ENCODE assay signal across 10 mouse cellular contexts in genomic region chr17:28743916-28744315, GRCm38 (mm10). TPM values are rescaled to one million over a fixed set of nuclear protein-coding genes. Genes with fewer than 3 reads are reported as not detected.
DNase-seq lines count a peak whose midpoint lies in the region; ATAC-seq and TF ChIP-seq lines count a peak whose summit lies in the region.
"Had no signal": no experiment of that assay in that cellular context is flagged by ENCODE, and none has a peak within 500 bp of the region (broad histone marks: within the 10 kb centered on the region; RNA-seq: fewer than 3 reads in every experiment).

No protein-coding gene starts in this region.

- peak; percentile 6; the same call in 1 of the 2 replicates for TF ChIP-seq CTCF in bone marrow macrophage, adult 2 months (IDR thresholded peaks at IDR 0.05; ENCODE audit: low read depth, low read length)
- peak; percentile 36; the same call in 1 of the 2 replicates for TF ChIP-seq CTCF in small intestine, adult 2 months (IDR thresholded peaks at IDR 0.05; ENCODE audit: extremely low read depth, insufficient read length, insufficient replicate concordance, low read depth, low read length)

- no peak overlapping the region for H3K27ac ChIP-seq in liver, embryonic 12.5 days
- H3K27ac ChIP-seq in ES-E14 (ENCODE audit: insufficient read depth, low read depth, low read length, poor library complexity, severe bottlenecking) = no peak overlapping the region
- H3K27ac ChIP-seq in bone marrow macrophage, adult 2 months (ENCODE audit: insufficient read depth, low read depth, low read length) = no peak overlapping the region
- H3K27ac ChIP-seq in small intestine, adult 2 months (ENCODE audit: insufficient read depth, low read depth, low read length) = no peak overlapping the region

- H3K36me3 ChIP-seq in liver, embryonic 12.5 days = peaks cover 100% of the 10 kb centered on the region
- H3K36me3 ChIP-seq in ES-E14 (ENCODE audit: control insufficient read depth, insufficient read depth, low read length, poor library complexity, severe bottlenecking) = peaks cover 57% of the 10 kb centered on the region
- peaks cover 74% of the 10 kb centered on the region for H3K36me3 ChIP-seq in small intestine, adult 2 months (ENCODE audit: control insufficient read depth, insufficient read depth, low read length)

- no peaks in the 10 kb centered on the region for H3K4me1 ChIP-seq in liver, embryonic 12.5 days
- H3K4me1 ChIP-seq in ES-E14 (ENCODE audit: control insufficient read depth in 2 of 2, insufficient read depth in 2 of 2, low read length in 2 of 2, poor library complexity in 1 of 2) = no peaks in the 10 kb centered on the region
- peaks cover 9% of the 10 kb centered on the region for H3K4me1 ChIP-seq in bone marrow macrophage, adult 2 months (ENCODE audit: control insufficient read depth, insufficient read depth, low read length)
- peaks cover 2% of the 10 kb centered on the region for H3K4me1 ChIP-seq in small intestine, adult 2 months (ENCODE audit: control insufficient read depth, insufficient read depth, insufficient read length, low read length)

- H3K9me3 ChIP-seq in liver, embryonic 12.5 days (replicated peaks) = no peaks in the 10 kb centered on the region
- no peaks in the 10 kb centered on the region for H3K9me3 ChIP-seq in ES-E14 (ENCODE audit: control insufficient read depth, insufficient read depth, low read depth, low read length)

- DNase-seq in liver (peak; percentile 60), ES-E14 (ENCODE audit: low read depth, low spot score) (peak; percentile 63)
- DNase-seq in cerebellum, adult 8-10 months = no peak
- DNase-seq in adrenal gland, postnatal 10 days = no peak

- H3K4me3 ChIP-seq in liver, embryonic 12.5 days = no peak overlapping the region
- no peak overlapping the region for H3K4me3 ChIP-seq in ES-E14 (ENCODE audit: insufficient read depth in 1 of 2, low read depth in 1 of 2, low read length in 2 of 2, poor library complexity in 1 of 2, severe bottlenecking in 1 of 2)
- H3K4me3 ChIP-seq in bone marrow macrophage, adult 2 months (ENCODE audit: insufficient read depth, low read length) = no peak overlapping the region
- no peak overlapping the region for H3K4me3 ChIP-seq in small intestine, adult 2 months (ENCODE audit: low read depth, low read length)
- H3K4me3 ChIP-seq: erythroblast, embryonic 14.5 days had no signal

- H3K27me3 ChIP-seq in liver, embryonic 12.5 days (replicated peaks) = no peaks in the 10 kb centered on the region
- no peaks in the 10 kb centered on the region for H3K27me3 ChIP-seq in small intestine, adult 2 months (ENCODE audit: control insufficient read depth, insufficient read depth, low read length)
- H3K27me3 ChIP-seq: megakaryocyte, embryonic 14.5 days had no signal

- no peak for ATAC-seq in liver, embryonic 12.5 days

- TF ChIP-seq POLR2A in bone marrow macrophage, adult 2 months (IDR thresholded peaks at IDR 0.05; ENCODE audit: borderline replicate concordance, low read depth, low read length) = no peak
- no peak for TF ChIP-seq POLR2A in small intestine, adult 2 months (IDR thresholded peaks at IDR 0.05; ENCODE audit: low read depth, low read length)

- no peak overlapping the region for H3K4me2 ChIP-seq in liver, embryonic 12.5 days

- 79% methylated on average over 9 of the region's 9 CpGs for WGBS in liver, embryonic 12.5 days (ENCODE audit: insufficient replicate concordance)
- 88% methylated on average over 9 of the region's 9 CpGs for WGBS in small intestine, adult 2 months

- in situ Hi-C loops in ES-E14 (cut with MboI; ENCODE audit: low sequenced_read_pairs in 2 of 2, unreplicated experiment in 2 of 2) = no loop called here

- no peak overlapping the region for H3K9ac ChIP-seq in liver, embryonic 12.5 days
- H3K9ac ChIP-seq in ES-E14 (ENCODE audit: insufficient read depth, low read depth, low read length, poor library complexity, severe bottlenecking) = no peak overlapping the region

TF ChIP-seq in ES-E14, 5 proteins besides CTCF, POLR2A, EP300 and RAD21:
- no peak for TF ChIP-seq ZC3H11A (IDR thresholded peaks at IDR 0.05; ENCODE audit: borderline replicate concordance, low read depth, low read length)
- TF ChIP-seq HCFC1 (IDR thresholded peaks at IDR 0.05; ENCODE audit: borderline replicate concordance, insufficient read depth, low read length) = no peak
- TF ChIP-seq CHD2 (IDR thresholded peaks at IDR 0.05; ENCODE audit: low read depth, low read length) = no peak
- TF ChIP-seq MAFK (IDR thresholded peaks at IDR 0.05; ENCODE audit: insufficient read depth, low read depth, low read length) = no peak
- no peak for TF ChIP-seq ZNF384 (IDR thresholded peaks at IDR 0.05; ENCODE audit: low read depth, low read length)

RNA-seq across cellular contexts. Expression of gene AC170998.1, which starts 18.0 kb away (rescaled TPM):
- polyA plus RNA-seq in liver, embryonic 12.5 days (2016; fragmentation: Nextera tagmentation; extraction: Ambion mirVana) = 2.5 and 3.1 TPM in 2 replicates
- 2.5 and 4.1 TPM in 2 replicates for total RNA-seq in ES-E14 (2012; rRNA removed)
- polyA plus RNA-seq in bone marrow macrophage, adult 2 months (2012; ENCODE audit: insufficient read depth, insufficient read length, missing spikeins) = 4.0 and 11.4 TPM in 2 replicates
- 0.19 and 0.55 TPM in 2 replicates for polyA plus RNA-seq in small intestine, adult 2 months (2012; rRNA removed)
- 1 to 10 TPM in 1 of 2 experiments, under 1 TPM in 1; 0.78 to 1.7 TPM for total RNA-seq in adrenal gland, postnatal 10 days (2021)
- polyA plus RNA-seq: erythroblast, embryonic 14.5 days; testis, adult 2 months had no signal

RNA-seq across cellular contexts. Expression of gene Mapk13, which starts 25.2 kb away (rescaled TPM):
- polyA plus RNA-seq in liver, embryonic 12.5 days (2016; fragmentation: Nextera tagmentation; extraction: Ambion mirVana) = 2.3 and 2.5 TPM in 2 replicates
- 7.1 and 14.6 TPM in 2 replicates for total RNA-seq in ES-E14 (2012; rRNA removed)
- polyA plus RNA-seq in bone marrow macrophage, adult 2 months (2012; ENCODE audit: insufficient read depth, insufficient read length, missing spikeins) = 0.27 TPM in 1 of 2 replicates, not detected in the other
- polyA plus RNA-seq in small intestine, adult 2 months (2012; rRNA removed) = 108 and 266 TPM in 2 replicates
- 10 to 100 TPM; 34.6 to 35.5 TPM for total RNA-seq in adrenal gland, postnatal 10 days (2021)
- polyA plus RNA-seq: erythroblast, embryonic 14.5 days had no signal

RNA-seq across cellular contexts. Expression of gene Mapk14, which starts 52.8 kb away (rescaled TPM):
- 53.4 and 55.7 TPM in 2 replicates for polyA plus RNA-seq in liver, embryonic 12.5 days (2016; fragmentation: Nextera tagmentation; extraction: Ambion mirVana)
- total RNA-seq in ES-E14 (2012; rRNA removed) = 65.9 and 77.3 TPM in 2 replicates
- 192 and 195 TPM in 2 replicates for polyA plus RNA-seq in bone marrow macrophage, adult 2 months (2012; ENCODE audit: insufficient read depth, insufficient read length, missing spikeins)
- polyA plus RNA-seq in small intestine, adult 2 months (2012; rRNA removed) = 30.8 and 47.8 TPM in 2 replicates
- total RNA-seq in adrenal gland, postnatal 10 days (2021) = 10 to 100 TPM; 63.6 to 74.4 TPM

RNA-seq across cellular contexts. Expression of gene Slc26a8, which starts 53.9 kb away (rescaled TPM):
- 0.41 and 0.48 TPM in 2 replicates for polyA plus RNA-seq in liver, embryonic 12.5 days (2016; fragmentation: Nextera tagmentation; extraction: Ambion mirVana)
- 0.69 and 1.1 TPM in 2 replicates for total RNA-seq in ES-E14 (2012; rRNA removed)
- 0.95 TPM in 1 of 2 replicates, not detected in the other for polyA plus RNA-seq in bone marrow macrophage, adult 2 months (2012; ENCODE audit: insufficient read depth, insufficient read length, missing spikeins)
- 0.08 and 0.14 TPM in 2 replicates for polyA plus RNA-seq in small intestine, adult 2 months (2012; rRNA removed)
- 1 to 10 TPM; 1.4 to 4.7 TPM for total RNA-seq in adrenal gland, postnatal 10 days (2021)

RNA-seq across cellular contexts. Expression of gene Brpf3, which starts 57.0 kb away (rescaled TPM):
- polyA plus RNA-seq in liver, embryonic 12.5 days (2016; fragmentation: Nextera tagmentation; extraction: Ambion mirVana) = 67.4 and 68.8 TPM in 2 replicates
- total RNA-seq in ES-E14 (2012; rRNA removed) = 20.5 and 24.5 TPM in 2 replicates
- polyA plus RNA-seq in bone marrow macrophage, adult 2 months (2012; ENCODE audit: insufficient read depth, insufficient read length, missing spikeins) = 29.1 and 34.3 TPM in 2 replicates
- polyA plus RNA-seq in small intestine, adult 2 months (2012; rRNA removed) = 39.3 and 109 TPM in 2 replicates
- 10 to 100 TPM; 56.2 to 62.8 TPM for total RNA-seq in adrenal gland, postnatal 10 days (2021)

Comparison
In these comparisons a context has a peak if more than half of its experiments do, and no peak if none do; other contexts are left out.
1. DNase-seq: peak in liver (single experiment) and ES-E14 (single experiment); none in cerebellum, adult 8-10 months (single experiment) and adrenal gland, postnatal 10 days (single experiment).
2. RNA of gene Mapk13, which starts 25.2 kb away (polyA plus RNA-seq): 108 to 266 TPM in small intestine, adult 2 months; 2.3 to 2.5 TPM in liver, embryonic 12.5 days and 0.27 TPM in bone marrow macrophage, adult 2 months; every median in the first group is over 10 times any median in the second.